Mouse (Mus musculus) liver, adult 2 months (tissue): ENCODE results near the gene Dsp.

Experiments used
- CTCF ChIP-seq: fragments of 200-500 bp; IDR thresholded peaks from 2 replicates; pipeline ENCODE4 v1.5.1; 2011; ENCODE audit warnings: low read depth, low read length, control low read depth
- POLR2A ChIP-seq: fragments of 200-500 bp; IDR thresholded peaks from 2 replicates; pipeline ENCODE4 v1.6.1; 2011; ENCODE audit warnings: low read length, control low read depth; ENCODE audit not compliant: insufficient read depth; ENCODE audit errors: extremely low read depth

- TF ChIP-seq POLR2A (peak; percentile 92), CTCF (no peak)
Observed at GRCm38 (mm10) chr13:38151069-38151588, at the start of gene Dsp.
